Mouse (Mus musculus): ENCODE data around the gene Ranbp3. TPM values are rescaled to one million over a fixed set of nuclear protein-coding genes. Genes with fewer than 3 reads are reported as not detected.

The Ranbp3 gene
- total RNA-seq, 4 experiments from 2014 or later, result 89.0 to 93.5 (median 93.0) TPM

- DNase-seq (ENCODE audit: low spot score in 2 of 2), result no peak
Observed at GRCm38 (mm10) chr17:56723419-56724161, 50.5 kb downstream of the Ranbp3 start.

- no peak for DNase-seq (ENCODE audit: low spot score in 2 of 2)
Observed at GRCm38 (mm10) chr17:56727029-56727649, 54.0 kb downstream of the Ranbp3 start.

DNA sequence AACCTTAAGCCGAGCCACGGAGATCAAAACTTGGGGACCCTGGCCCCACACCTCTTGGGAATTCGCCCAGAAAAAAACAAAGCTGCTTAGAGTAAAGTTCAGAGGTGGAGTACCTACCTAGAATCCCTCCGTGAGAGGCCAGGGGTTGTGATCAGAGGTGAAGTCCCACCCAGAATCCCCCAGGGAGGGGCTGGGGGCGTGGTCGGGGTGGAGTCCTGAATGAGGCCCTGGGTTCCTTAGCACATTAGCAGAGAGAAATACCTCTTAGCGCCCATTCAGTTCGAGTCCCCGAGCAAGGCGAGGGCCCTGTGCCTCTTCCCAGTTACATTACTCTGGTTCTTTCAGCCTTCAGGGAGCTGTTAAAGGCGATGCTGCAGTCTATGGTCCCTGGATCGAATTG is 54.6 kb downstream of the Ranbp3 start:
- no peak for DNase-seq (ENCODE audit: low spot score in 2 of 2)

GRCm38 (mm10) chr17:56728117-56728516 is 55.0 kb downstream of the Ranbp3 start:
- DNase-seq (ENCODE audit: low spot score in 2 of 2), result no peak

GRCm38 (mm10) chr17:56729151-56729550 is 56.1 kb downstream of the Ranbp3 start:
- no peak for DNase-seq (ENCODE audit: low spot score in 2 of 2)

GRCm38 (mm10) chr17:56729656-56730055 is 56.6 kb downstream of the Ranbp3 start:
- DNase-seq (ENCODE audit: low spot score in 2 of 2), result no peak

DNA sequence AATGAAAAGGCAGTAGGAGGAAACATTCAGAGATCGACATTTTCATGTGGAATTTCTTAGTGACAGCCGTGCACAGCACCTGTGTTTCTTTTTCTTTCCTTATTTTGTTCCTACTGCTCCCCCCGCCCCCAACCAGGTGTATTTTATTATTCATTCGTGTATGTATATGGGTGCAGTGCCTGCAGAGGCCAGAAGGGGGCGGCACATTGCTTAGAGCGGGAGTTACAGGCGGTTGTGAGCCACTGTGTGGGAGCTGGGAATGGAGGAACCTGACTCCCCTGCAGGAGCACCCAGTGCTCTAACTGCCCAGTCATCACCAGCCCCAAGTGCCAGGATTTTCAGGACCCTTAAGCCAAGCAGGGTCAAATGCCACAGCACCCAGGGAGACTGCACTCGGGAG is 63.4 kb downstream of the Ranbp3 start:
- DNase-seq (ENCODE audit: low spot score in 2 of 2), result no peak

DNA sequence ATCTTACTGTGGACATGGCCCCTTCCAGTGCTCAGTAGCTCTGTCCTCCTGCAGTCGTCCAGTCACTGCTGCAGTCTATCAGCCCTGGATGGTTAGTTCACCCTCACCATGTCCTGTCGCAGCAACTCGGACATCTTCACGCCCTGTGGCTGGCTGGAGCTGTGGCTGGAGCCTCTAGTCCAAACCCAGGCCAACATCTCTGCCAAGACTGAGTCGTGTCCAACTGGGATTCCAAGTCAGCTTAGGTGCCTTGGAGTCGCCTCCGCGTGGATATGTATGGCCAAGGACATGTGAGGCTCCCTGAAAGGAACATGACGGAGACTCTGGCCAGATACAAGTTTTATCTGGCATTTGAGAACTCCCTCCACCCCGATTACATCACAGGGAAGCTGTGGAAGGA is 65.1 kb downstream of the Ranbp3 start:
- DNase-seq (ENCODE audit: low spot score in 2 of 2), result no peak

DNA sequence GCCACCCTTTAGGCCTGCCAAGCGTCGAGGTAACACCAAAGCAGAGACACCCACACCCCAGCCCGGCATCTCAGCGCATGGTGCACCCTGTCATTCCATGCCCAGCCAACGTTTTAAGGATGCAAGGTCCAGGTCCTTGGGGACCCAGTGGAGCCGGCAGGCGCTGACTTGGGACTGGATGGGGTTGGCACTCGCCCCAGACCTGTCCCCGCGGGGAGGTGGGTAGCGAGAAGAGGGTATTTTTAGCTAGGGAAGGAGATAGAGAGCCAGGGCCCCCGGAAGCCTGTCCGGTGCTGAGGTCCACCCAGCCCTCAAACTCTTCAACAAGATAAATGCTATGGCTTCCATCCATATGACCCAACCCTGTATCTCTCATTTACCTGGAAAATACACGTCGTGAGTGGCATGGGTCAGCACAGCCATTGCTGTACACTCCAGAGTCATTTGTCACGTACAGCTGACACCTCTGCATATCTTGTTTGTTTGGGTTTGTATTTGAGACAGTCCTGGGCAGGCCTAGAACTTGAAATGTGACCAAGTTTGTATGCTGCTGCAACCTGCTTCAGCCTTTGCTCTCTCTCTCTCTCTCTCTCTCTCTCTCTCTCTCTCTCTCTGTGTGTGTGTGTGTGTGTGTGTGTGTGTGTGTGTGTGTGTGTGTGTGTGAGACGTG is 67.2 kb downstream of the Ranbp3 start:
- DNase-seq (ENCODE audit: low spot score in 2 of 2), result no peak

- no peak for DNase-seq (ENCODE audit: low spot score in 2 of 2)
Observed at GRCm38 (mm10) chr17:56740788-56741160, 67.7 kb downstream of the Ranbp3 start.

DNA sequence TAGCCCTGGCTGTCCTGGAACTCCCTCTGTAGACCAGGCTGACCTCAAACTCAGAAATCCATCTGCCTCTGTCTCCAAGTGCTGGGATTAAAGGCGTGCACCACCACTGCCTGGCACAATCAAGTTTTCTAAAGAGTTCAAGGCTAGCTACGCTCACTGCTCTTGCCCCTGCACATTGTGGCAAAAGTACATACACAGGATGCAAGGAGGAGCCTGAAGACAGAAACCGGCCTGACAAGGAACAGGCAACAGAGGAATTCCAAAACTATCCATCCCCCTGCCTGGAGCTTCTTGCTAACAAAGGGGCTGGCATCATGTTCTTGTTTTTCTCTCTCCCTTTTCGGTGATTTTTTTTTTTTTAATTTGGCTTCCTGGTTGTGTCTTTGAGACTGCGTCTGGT is 71.1 kb downstream of the Ranbp3 start:
- DNase-seq (ENCODE audit: low spot score in 2 of 2), result no peak

- no peak for DNase-seq (ENCODE audit: low spot score in 2 of 2)
Observed at GRCm38 (mm10) chr17:56751404-56752072, 78.4 kb downstream of the Ranbp3 start.

DNA sequence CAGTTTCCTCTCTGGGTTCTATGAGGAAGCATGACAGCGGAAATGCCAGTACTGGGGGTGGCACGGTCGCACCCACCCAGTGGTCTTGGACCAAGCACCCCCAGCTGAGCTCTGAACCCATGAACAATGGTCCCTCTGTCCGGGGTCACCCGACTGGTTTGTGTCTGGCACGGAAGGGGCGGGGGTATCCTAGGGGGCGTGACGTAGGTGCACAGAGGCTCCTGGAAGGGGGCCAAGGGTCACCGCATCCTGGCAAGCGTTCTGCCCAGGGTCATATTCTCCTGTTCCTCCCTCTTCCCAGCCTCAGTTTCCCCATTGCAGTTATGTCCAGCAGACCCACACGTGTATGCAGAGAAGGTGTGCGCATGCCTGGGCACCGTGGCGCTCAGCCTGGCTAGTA is 80.4 kb downstream of the Ranbp3 start:
- DNase-seq (ENCODE audit: low spot score in 2 of 2), result no peak

GRCm38 (mm10) chr17:56754271-56755185 is 81.4 kb downstream of the Ranbp3 start:
- DNase-seq (ENCODE audit: low spot score in 2 of 2), result no peak

DNA sequence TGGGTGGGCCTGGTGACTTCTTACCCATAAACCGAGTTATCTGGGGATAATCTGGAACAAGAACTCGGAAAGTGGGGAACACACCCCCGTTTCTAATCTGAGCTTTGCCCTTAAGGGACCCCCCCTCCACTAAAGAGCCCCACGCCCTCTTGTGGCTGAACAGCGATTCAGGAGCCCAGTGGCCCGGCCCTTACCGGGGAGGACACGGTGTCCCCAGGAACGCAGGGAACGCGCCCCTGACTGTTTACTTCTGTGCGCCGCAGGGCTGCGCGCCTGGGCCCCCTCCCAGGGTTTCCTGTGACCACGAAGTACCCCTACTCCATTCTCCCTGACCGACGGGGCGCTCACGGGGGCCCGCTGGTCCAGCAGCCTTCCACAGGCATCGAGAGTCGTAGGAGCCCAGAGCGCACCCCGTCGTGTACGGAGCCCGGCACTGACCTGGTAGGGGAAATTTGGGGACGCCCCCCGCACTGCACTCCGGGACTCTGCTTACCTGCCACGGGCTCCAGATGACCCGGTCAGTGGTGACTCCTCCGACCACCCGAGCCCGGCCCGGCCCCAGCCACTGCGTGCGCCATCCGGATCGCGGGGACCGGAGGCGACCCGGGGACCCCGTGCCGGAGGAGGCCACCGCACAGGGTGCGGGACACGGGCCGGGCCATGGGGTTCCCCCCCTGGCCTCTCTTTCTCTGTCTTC is 83.8 kb downstream of the Ranbp3 start:
- DNase-seq (ENCODE audit: low spot score in 2 of 2), result no peak

- peak; percentile 39 to 44 for DNase-seq (ENCODE audit: low spot score in 2 of 2)
Observed at GRCm38 (mm10) chr17:56757416-56758123, 84.5 kb downstream of the Ranbp3 start, which contains the start of gene Nrtn. TSS of gene Nrtn (minus strand) at chr17:56757530.

GRCm38 (mm10) chr17:56758132-56758531 is 85.0 kb downstream of the Ranbp3 start:
- DNase-seq (ENCODE audit: low spot score in 2 of 2), result peak; percentile 45 to 52

DNA sequence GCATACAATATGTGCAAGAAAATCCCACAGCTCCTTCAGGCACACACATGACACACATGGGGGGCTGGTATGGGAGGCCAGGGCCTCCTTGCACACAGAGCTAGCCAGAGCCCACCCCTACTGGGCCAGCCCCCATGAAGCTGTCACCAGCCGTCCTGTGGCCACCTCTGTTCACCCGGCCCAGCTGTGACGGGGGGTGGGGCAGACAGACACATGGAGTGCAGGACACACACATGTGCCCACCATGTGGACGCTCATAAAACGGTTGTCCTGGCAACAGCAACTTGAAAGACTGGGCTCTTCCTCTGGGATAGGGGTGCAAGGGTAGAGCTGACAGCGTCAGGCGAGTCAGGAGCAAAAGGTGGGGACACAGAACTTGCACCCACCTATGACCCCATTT is 86.2 kb downstream of the Ranbp3 start:
- no peak for DNase-seq (ENCODE audit: low spot score in 2 of 2)

DNA sequence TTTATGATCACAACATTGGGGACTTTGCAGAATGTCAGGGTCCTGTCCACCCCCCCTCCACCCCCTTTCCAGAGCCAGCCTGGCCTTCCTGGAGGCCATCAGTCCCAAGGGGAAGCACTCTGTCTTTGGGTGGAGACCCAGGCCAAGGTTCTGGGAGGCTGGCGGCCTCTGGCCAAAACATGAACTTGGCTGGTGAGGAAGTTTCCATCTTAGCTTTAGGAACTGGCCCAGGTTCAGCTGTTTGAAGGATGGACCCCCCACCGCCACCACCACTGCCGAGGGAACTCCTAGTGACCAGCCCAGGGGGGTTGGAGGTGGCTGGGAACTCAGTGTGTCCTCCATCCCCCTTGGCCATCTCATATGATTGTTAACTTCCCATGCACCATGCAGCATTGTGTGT is 88.0 kb downstream of the Ranbp3 start:
- no peak for DNase-seq (ENCODE audit: low spot score in 2 of 2)

Data from layer of hippocampus, adult 8-10 months (tissue).